Mouse (Mus musculus) adrenal gland (tissue): ENCODE measurements around the gene Hsd17b13.
"Not testable (repeated sequence)": the region's sequence is repeated elsewhere in the genome, so short reads cannot be mapped to it uniquely, and the experiment has no call there.

Experiments
- intact Hi-C: fragments of 180-260 bp; cut with DNase I; formaldehyde crosslinking; loops from one replicate; pipeline ENCODE4 v1.15.1; 2025
- long read RNA-seq, 2 experiments: library from polyadenylated mRNA; unstranded; transcript quantifications; one replicate each; pipeline ENCODE4 v2.0.0; 2020; ENCODE audit warnings: borderline replicate concordance in 1 of 2; ENCODE audit not compliant: insufficient replicate concordance in 1 of 2

Hsd17b13 gene
- long read RNA-seq, experiment 1: 0 reads
- long read RNA-seq, experiment 2: 0 reads

- intact Hi-C loops: no loop called here
Observed at GRCm38 (mm10) chr5:103977297-103977696, at the start of gene Hsd17b13. Hsd17b13 (minus strand) TSS chr5:103977410.

- intact Hi-C loops: no loop called here
Observed at GRCm38 (mm10) chr5:104025245-104025854, 48.1 kb upstream of the Hsd17b13 start.

- intact Hi-C loops: no loop called here
Observed at GRCm38 (mm10) chr5:104024762-104025161, 47.6 kb upstream of the Hsd17b13 start.

GRCm38 (mm10) chr5:104024193-104024592 is 47.0 kb upstream of the Hsd17b13 start:
- intact Hi-C loops: not testable (repeated sequence)

DNA sequence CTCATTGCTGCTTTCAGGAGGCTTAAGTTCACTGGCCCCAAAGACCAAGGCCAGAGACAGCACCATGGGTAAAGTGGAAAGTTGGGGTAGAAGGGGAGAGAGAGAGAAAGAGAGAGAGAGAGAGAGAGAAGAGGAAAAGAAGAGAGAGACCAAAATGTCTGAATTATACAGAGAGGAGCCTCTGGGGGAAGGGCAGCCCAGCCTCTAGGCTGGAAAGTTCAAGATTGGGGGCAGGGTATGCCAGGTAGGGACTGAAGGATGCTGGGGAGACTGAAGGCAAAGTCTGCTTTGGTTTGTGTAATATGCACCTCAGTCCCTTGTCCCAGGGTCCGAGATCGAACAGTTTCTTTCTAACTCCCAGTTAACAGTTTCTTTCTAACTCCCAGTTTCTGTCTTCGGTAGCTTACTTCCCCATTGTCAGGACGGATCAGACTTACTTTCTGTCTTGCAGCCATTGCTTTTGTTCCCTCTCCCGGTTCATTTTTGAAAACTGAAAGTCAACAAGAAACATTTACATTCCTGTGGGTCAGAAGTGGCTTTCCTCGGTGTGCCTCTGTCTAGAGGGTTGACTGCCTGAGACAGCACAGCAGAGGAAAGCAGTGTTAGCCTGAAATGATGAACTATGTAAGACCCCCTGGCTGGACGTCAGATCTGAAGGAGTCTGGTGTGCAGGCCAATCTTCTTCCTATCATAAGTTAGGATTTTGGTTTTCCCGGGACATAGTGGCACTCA is 46.2 kb upstream of the Hsd17b13 start:
- intact Hi-C loops: no loop called here

- intact Hi-C loops: no loop called here
Observed at GRCm38 (mm10) chr5:104022558-104022957, 45.3 kb upstream of the Hsd17b13 start.

DNA sequence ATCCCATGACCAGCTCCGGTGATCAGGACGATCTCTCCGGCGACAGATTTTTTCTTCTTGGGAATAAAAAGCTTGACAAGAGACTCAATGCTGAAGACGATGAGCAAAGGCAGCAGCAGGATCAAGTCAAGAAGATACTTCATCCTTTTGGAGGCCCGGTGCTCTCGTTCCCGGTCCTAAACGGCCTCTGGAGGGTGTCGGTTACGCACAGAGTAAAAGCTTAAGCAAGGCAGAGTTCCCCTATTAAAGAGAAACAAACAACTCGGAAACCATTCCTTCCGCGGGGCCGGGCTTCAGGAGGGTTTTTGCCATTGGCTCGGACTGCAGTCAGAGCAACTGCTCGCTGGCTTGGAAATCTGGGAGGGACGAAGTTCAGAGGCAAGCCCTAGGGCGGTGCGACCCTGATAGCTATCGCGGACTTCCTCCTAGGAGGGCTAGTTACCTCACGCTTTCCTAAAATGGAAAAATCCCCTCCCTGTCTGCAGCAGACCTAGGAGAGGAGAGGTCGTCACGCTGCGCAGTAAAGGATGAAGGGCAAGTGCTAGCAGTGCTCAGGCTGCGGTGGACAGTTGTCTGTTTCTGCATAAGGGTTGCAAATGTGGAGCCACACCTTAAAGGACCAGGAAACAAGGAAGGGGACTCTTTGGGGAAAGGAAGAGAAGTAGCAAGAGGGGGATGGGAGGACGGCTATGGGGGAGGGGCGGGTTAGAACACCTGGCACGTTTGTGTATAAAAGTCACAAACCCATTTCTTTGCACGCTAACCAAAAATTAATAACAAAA is 44.6 kb upstream of the Hsd17b13 start, which contains the start of gene Hsd17b11:
Gene Hsd17b11, minus strand, starts transcription at position 323 of the 782 bp plus-strand sequence.
- intact Hi-C loops: no loop called here

DNA sequence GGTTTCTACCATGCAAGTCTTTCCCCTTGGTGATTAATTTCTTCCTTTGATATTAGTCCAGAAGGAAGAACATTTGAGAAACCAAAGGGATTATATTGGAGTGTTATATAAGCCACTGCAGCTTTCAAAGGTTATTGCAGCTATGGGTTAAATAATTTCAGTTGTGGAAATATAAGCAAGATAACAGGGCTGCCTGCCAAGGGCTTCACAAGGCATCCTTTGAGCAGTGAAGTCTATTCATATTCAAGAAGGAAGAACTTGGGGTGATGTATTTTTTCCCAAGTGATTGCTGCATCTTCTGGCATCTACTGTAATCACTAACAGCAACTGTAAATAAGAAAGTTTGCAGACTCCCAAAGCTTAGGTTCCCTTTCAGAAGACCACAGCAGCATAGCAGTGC is 34.2 kb upstream of the Hsd17b13 start:
- intact Hi-C loops: no loop called here

GRCm38 (mm10) chr5:104010261-104010660 is 33.1 kb upstream of the Hsd17b13 start:
- intact Hi-C loops: no loop called here

GRCm38 (mm10) chr5:104009421-104009820 is 32.2 kb upstream of the Hsd17b13 start:
- intact Hi-C loops: no loop called here

- intact Hi-C loops: no loop called here
Observed at GRCm38 (mm10) chr5:104007801-104008200, 30.6 kb upstream of the Hsd17b13 start.

DNA sequence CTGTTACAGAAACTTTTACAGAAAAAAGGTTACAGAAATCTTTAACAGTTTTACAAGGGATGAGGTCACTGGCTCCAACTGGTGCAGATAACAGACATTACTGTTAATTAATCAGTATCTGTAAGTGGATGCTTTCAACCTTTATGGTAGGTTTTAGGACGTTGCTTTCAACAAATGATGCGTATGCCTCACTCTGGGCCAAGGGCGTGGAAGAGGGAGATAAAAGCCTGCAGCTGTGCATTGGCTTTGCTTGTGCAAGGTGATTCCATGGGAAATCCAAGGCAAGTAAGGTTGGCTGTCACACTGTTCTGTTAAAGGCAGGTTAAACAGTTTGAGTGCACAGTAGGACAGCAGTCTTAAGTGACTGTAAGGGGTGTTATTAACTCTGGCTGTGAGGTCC is 29.6 kb upstream of the Hsd17b13 start:
- intact Hi-C loops: no loop called here

- intact Hi-C loops: loop anchor here (5.0 kb wide), 1 partner anchor 53 kb away; no protein-coding TSS in a partner anchor
Observed at GRCm38 (mm10) chr5:104003955-104004354, 26.7 kb upstream of the Hsd17b13 start.

DNA sequence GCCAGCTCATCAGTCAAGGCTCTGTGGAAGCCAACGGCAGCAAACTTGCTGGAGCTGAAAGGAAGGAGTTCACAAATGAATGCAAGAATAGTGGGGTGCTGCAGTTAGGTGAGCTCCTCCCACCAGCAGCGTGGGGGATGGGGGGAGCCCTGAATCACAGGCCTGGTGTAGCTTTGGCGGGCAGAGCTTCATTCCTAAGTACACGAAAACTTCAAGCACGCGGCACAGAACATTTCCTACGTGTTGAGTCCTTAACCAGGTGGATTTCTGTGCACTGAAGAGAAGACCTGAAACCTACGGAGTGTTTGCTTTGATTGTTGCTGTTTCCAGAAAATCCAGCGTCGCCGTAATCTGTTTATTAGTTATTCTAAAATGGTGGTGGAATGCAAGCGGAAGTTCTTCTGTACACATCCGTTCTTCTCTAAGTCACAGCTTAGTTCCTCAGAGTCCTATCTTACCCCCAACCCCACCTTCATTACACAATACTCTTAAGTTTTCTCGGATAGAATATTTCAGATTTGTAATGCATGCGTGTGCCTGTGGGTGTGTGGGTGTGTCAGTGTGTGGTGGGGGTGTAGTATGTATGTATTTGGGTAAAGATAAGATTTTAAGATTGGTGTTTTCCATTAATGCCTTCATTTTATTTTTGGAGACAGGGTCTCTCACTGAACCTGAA is 26.2 kb upstream of the Hsd17b13 start:
- intact Hi-C loops: loop anchor here (5.0 kb wide), 1 partner anchor 54 kb away; no protein-coding TSS in a partner anchor

GRCm38 (mm10) chr5:104002549-104003255 is 25.5 kb upstream of the Hsd17b13 start:
- intact Hi-C loops: loop anchor here (5.0 kb wide), 1 partner anchor 55 kb away; no protein-coding TSS in a partner anchor

GRCm38 (mm10) chr5:103999738-104000137 is 22.5 kb upstream of the Hsd17b13 start:
- intact Hi-C loops: loop anchor here (2.0 to 5.0 kb wide), 3 partner anchors 41 to 73 kb away; no protein-coding TSS in a partner anchor

DNA sequence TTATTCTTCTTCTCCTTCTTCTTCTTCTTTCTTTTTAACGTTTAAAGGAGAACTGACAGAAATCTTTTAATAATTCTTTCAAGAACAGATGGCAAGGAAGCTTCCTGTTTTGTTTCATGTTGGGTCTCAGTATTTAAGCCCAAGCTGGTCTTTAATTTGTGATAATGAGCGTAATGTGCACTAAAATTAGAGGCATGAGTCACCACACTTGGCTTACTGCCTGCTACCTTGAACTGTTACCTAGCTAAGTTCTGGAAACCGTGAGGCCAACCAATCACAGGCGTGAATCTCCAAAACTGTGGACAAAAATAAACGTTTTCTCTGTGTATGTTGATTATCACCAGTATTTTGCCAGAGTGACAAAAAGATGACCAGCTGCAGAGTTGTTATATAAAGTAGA is 21.5 kb upstream of the Hsd17b13 start:
- intact Hi-C loops: loop anchor here (2.0 to 5.0 kb wide), 2 partner anchors 42 to 74 kb away; no protein-coding TSS in a partner anchor

DNA sequence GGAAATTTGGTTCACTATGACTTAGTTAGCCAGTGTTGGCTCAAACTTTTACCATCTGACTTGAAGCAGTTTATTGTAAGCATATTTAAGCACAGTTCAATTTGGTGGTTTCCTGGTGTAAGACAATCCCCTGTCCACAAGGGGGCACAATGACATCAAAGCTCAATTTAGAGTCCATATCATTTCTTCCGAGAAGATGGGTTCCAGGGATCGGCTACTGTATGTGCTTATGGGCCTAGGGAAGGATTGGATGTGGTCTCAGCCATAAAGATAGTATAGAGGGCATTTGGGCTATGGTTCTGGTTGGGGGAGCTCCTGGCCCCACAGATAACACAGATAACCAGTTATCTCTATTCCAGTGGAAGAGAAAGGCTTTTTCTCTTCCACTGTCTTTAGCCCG is 18.0 kb upstream of the Hsd17b13 start:
- intact Hi-C loops: loop anchor here (5.0 kb wide), 1 partner anchor 77 kb away; no protein-coding TSS in a partner anchor

- intact Hi-C loops: loop anchor here (5.0 kb wide), 1 partner anchor 78 kb away; no protein-coding TSS in a partner anchor
Observed at GRCm38 (mm10) chr5:103994669-103995068, 17.5 kb upstream of the Hsd17b13 start.

DNA sequence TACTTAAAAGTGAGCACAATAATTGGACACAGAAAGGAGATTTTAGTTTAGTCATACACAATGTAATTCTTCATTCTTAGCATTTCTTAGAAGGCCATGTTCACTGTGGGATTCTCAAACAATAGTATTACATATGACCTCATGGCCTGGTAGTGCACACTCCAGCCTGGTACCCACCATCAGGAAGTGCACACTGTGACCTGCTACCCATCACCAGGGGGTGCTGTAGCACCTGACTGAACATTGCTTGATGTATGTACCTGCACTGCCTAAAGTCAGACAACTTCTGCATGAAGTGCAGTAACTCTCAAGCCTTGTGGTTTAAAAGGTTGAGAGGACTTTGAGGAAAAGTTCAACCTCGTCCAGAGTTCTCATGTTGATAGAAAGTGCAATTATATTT is 16.4 kb upstream of the Hsd17b13 start:
- intact Hi-C loops: no loop called here
